Mouse (Mus musculus) hindbrain, embryonic 10.5 days (tissue): ENCODE results near the gene Sertad3. TPM values are rescaled to one million over a fixed set of nuclear protein-coding genes. Genes with fewer than 3 reads are reported as not detected.

ENCODE experiments used
- DNase-seq: peaks from one replicate; pipeline ENCODE4 v3.0.0-alpha.2; 2017; ENCODE audit warnings: low spot score
- H3K27ac ChIP-seq: fragments of 300-500 bp; sonication (generic); 2 replicates; pipeline ENCODE4 v1.5.1; 2016; ENCODE audit warnings: mild to moderate bottlenecking, moderate library complexity
- H3K27me3 ChIP-seq: fragments of 300-500 bp; sonication (generic); 2 replicates; pipeline ENCODE4 v1.6.1; 2016; ENCODE audit warnings: mild to moderate bottlenecking; ENCODE audit not compliant: poor library complexity, insufficient read depth, severe bottlenecking
- H3K36me3 ChIP-seq: fragments of 300-500 bp; sonication (generic); 2 replicates; pipeline ENCODE4 v1.6.1; 2016; ENCODE audit warnings: mild to moderate bottlenecking, moderate library complexity
- H3K4me1 ChIP-seq: fragments of 300-500 bp; sonication (generic); replicated peaks from 2 replicates; pipeline ENCODE4 v1.6.1; 2016; ENCODE audit warnings: mild to moderate bottlenecking
- H3K4me3 ChIP-seq: fragments of 300-500 bp; sonication (generic); 2 replicates; pipeline ENCODE4 v1.5.1; 2016; ENCODE audit warnings: mild to moderate bottlenecking, moderate library complexity
- H3K9me3 ChIP-seq: fragments of 300-500 bp; sonication (generic); 2 replicates; pipeline ENCODE4 v1.6.1; 2016; ENCODE audit warnings: mild to moderate bottlenecking, moderate library complexity
- WGBS: fragments of 180-500 bp; shearing (Covaris S2); methylation state at CpG from one replicate; pipeline ENCODE4 v1.1.7; 2016; 5-methylcytosine and 5-hydroxymethylcytosine counted together
- polyA plus RNA-seq: library from polyadenylated mRNA; unstranded; fragments of >200 nt; fragmentation: Nextera tagmentation; extraction: Ambion mirVana; gene quantifications from 2 replicates; pipeline ENCODE4 v1.2.1, GENCODE M21; 2016

The Sertad3 gene
- 23.0 and 24.2 TPM in 2 replicates for polyA plus RNA-seq

DNA sequence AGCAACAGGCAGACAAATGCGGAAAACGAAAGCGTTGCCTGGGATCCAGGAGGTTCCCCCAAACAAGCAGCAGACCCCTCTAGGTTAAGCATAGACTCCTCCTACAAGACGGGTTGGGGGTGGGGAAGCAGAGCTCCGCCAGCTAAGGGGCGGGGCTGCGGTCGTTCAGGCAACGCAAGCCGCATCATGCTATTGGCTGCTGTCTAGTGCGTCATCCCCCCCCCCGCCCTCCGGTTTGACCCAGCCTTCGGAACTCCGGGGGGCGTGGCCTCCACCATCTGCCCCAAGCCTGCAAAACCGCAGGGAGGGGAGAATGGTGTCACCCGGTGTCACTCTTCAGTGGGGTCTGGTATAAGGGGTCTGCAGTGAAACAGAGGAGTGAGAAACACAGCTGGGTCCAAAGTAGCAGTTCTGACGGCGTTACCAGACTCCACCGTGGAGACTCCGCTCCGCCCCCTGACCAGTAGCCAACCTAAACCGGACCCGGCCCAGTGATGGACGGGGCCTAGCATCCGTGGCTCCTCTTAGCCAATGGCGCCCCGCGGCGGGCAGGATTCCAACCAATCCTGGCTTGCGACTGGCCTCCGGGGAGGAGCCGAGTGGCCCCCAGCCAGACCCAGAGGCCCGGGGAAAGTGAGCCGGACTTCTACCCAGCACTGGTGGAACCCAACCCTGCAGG lies at the start of gene Sertad3:
Sertad3 (plus strand) TSS at position 613 of the 679 bp plus-strand sequence.
- H3K27me3 ChIP-seq: no peaks in the 10 kb centered on the region
- DNase-seq: peak; percentile 99
- peaks cover 13% of the 10 kb centered on the region for H3K4me1 ChIP-seq
- under 1% methylated on average over 36 of the region's 36 CpGs for WGBS
- H3K4me3 ChIP-seq: peak within 1 kb of the TSS; percentile 80
- H3K9me3 ChIP-seq: no peaks in the 10 kb centered on the region
- peaks cover 22% of the 10 kb centered on the region for H3K36me3 ChIP-seq
- peak within 1 kb of the TSS; percentile 91 for H3K27ac ChIP-seq

DNA sequence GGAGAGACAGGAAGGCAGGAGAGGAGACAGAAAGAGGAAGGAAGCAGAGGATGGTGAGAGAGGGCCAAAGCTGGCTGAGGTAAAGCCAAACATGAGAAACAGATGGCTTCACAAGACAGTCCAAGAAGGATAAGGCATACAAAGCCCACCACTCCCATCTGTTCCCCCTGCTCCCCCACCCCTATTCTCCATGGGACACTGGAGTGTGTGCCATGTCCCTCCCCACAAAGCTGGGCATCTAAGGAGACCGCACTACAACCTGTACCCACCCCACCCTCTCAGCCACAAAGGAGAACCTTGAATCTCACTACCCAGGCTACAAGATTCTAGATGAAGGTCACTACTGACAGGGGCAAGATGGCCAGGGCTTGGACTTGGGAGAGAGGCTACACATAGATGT lies 46.2 kb upstream of the Sertad3 start:
- Histone ChIP-seq H3K27me3 (peaks cover 3% of the 10 kb centered on the region; the same call in 1 of the 2 replicates), H3K27ac (no peak overlapping the region), H3K9me3 (peaks cover 16% of the 10 kb centered on the region), H3K36me3 (no peaks in the 10 kb centered on the region), H3K4me1 (no peaks in the 10 kb centered on the region), H3K4me3 (no peak overlapping the region)
- WGBS: 93% methylated on average over 1 of the region's 1 CpGs
- DNase-seq: no peak

- H3K9me3 ChIP-seq: peaks cover 11% of the 10 kb centered on the region
- no peak overlapping the region for H3K27ac ChIP-seq
- H3K4me1 ChIP-seq: no peaks in the 10 kb centered on the region
- 82% methylated on average over 11 of the region's 11 CpGs for WGBS
- peaks cover 7% of the 10 kb centered on the region for H3K27me3 ChIP-seq
- no peak overlapping the region for H3K4me3 ChIP-seq
- H3K36me3 ChIP-seq: no peaks in the 10 kb centered on the region
- DNase-seq: no peak
Measured at GRCm38 (mm10) chr7:27428002-27428401, 45.6 kb upstream of the Sertad3 start.

GRCm38 (mm10) chr7:27429135-27429534 lies 44.4 kb upstream of the Sertad3 start:
- 65% methylated on average over 2 of the region's 2 CpGs for WGBS
- H3K27me3 ChIP-seq: peaks cover 15% of the 10 kb centered on the region
- DNase-seq: no peak

DNA sequence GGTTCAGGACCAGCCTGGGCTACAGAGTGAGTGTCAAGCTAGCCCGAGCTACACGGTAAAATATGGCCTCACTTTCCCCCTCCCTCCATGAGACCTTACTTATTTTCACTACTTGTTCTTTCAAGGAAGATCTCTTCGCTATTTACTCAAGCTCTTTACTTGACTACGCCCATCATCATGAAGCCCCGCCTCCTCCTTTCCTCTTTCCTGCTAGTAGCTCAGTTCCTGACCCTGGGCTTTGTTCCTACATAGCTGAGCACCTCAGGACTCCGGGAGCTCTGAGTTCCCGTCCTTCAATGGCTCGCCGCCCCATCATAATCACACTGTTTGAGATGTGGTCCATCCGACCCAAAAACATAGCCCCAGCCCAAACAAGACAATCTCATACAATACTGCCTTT lies 40.2 kb upstream of the Sertad3 start:
- peaks cover 24% of the 10 kb centered on the region for H3K27me3 ChIP-seq
- H3K4me1 ChIP-seq: no peaks in the 10 kb centered on the region
- 24% methylated on average over 10 of the region's 10 CpGs for WGBS
- no peaks in the 10 kb centered on the region for H3K36me3 ChIP-seq
- peaks cover 7% of the 10 kb centered on the region for H3K9me3 ChIP-seq
- H3K4me3 ChIP-seq: no peak overlapping the region
- DNase-seq: no peak
- no peak overlapping the region for H3K27ac ChIP-seq

More at GRCm38 (mm10) chr7:27429135-27429534, 44.4 kb upstream of the Sertad3 start:
- Histone ChIP-seq H3K4me3 (no peak overlapping the region), H3K27ac (no peak overlapping the region), H3K36me3 (no peaks in the 10 kb centered on the region), H3K4me1 (no peaks in the 10 kb centered on the region), H3K9me3 (peaks cover 7% of the 10 kb centered on the region)

GRCm38 (mm10) chr7:27433794-27434193 lies 39.8 kb upstream of the Sertad3 start:
- H3K4me3 ChIP-seq: no peak overlapping the region
- peaks cover 24% of the 10 kb centered on the region for H3K27me3 ChIP-seq
- H3K27ac ChIP-seq: no peak overlapping the region
- H3K36me3 ChIP-seq: no peaks in the 10 kb centered on the region
- DNase-seq: no peak
- 14% methylated on average over 10 of the region's 10 CpGs for WGBS
- peaks cover 7% of the 10 kb centered on the region for H3K9me3 ChIP-seq
- no peaks in the 10 kb centered on the region for H3K4me1 ChIP-seq

DNA sequence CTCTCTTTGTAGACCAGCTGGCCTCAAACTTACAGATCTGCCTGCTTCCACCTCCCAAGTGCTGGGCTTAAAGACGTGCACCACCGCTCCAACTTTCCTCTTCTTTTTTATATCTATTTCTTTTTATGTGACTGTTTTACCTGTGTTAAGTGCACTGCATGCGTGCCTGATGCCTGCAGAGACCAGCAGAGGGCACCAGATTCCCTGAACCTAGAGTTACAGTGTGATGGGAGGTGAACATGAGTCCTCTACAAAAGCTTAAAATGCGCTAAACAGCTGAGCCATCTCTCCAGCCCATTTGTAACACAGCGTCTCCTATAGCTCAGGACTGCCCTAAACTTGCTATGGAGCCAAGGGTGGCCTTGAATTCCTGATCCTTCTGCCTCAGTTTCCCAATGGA lies 36.0 kb upstream of the Sertad3 start:
- Histone ChIP-seq H3K9me3 (peaks cover 8% of the 10 kb centered on the region; the same call in 1 of the 2 replicates), H3K4me1 (no peaks in the 10 kb centered on the region), H3K27ac (no peak overlapping the region), H3K4me3 (no peak overlapping the region), H3K36me3 (no peaks in the 10 kb centered on the region), H3K27me3 (peaks cover 24% of the 10 kb centered on the region)
- DNase-seq: peak; percentile 22
- WGBS: 61% methylated on average over 5 of the region's 5 CpGs

GRCm38 (mm10) chr7:27440014-27440413 lies 33.6 kb upstream of the Sertad3 start:
- Histone ChIP-seq H3K4me1 (no peaks in the 10 kb centered on the region), H3K9me3 (peaks cover 8% of the 10 kb centered on the region; the same call in 1 of the 2 replicates), H3K27me3 (peaks cover 10% of the 10 kb centered on the region), H3K4me3 (no peak overlapping the region), H3K36me3 (no peaks in the 10 kb centered on the region), H3K27ac (no peak overlapping the region)
- WGBS: 80% methylated on average over 4 of the region's 4 CpGs
- no peak for DNase-seq

DNA sequence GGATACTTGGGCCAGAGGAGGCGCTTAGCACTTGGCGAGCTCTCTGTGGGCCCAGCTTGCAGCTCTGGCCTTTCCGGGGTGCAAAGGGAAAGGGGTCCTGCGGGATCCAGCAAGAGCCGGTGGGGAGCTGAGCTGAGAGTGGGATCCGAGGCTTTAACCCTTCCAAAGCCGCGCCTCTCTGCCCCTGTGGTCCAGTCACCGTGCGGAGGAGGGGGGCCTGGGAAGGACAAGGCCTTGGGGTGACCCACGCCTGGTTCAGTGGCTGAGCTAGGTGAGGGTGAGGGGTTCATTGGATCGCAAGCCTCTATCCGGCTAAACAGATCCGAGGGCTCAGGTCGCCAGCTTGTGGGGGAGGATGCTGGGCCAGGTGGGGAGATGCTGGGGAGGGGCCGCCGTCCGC lies 27.5 kb upstream of the Sertad3 start:
- Histone ChIP-seq H3K27me3 (peaks cover 46% of the 10 kb centered on the region), H3K4me1 (peaks cover 27% of the 10 kb centered on the region), H3K27ac (peak overlapping the region; percentile 77), H3K4me3 (peak overlapping the region; percentile 65), H3K36me3 (no peaks in the 10 kb centered on the region), H3K9me3 (no peaks in the 10 kb centered on the region)
- WGBS: 3% methylated on average over 18 of the region's 18 CpGs
- peak; percentile 10 for DNase-seq

DNA sequence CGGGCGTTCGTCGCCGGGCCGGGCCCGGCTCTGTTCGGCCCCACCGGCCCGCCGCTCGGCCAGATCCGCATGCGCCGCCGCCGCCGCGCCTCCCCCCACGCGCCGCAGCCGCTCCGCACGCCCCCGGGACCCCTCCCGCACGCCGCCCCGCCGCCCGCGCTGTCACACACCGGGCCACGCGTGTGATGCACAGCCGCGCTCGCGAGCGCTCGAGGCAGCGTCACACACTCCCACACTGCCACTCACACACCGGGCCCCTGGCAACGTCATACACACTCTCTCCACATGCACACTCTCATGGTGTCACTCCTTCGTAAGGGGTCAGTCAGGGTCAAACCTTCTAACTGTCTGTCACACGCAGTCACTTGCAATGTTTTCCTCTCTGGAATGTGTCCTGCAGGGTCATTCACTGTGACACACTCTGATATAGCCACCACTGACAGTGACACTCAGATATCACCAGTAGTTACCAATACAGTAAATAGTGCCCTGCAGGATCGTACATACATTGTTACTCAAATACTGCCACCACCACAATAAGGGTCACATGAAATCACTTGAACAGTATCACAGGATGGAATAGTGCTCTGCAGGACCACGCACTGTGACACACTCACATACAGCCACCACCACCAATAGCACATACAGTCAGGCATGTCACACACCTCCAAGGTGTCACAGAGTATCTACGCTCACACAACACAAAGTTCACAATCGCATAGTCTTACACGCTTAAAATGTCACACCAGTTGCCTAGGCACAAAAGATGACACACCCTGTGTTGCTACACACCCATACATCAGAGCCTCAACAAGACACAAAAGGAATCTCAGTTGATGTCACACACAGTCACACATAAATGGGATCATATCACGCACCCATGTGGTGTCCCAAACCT lies 26.8 kb upstream of the Sertad3 start:
- peak; percentile 27 for DNase-seq

GRCm38 (mm10) chr7:27447419-27448286 lies 25.9 kb upstream of the Sertad3 start, which contains the start of the genes Sptbn4 and Blvrb:
TSS of gene Sptbn4 (minus strand) at chr7:27447686.
TSS of gene Blvrb (plus strand) at chr7:27447978.
- H3K4me3 ChIP-seq: peak within 1 kb of the TSS; percentile 65
- H3K36me3 ChIP-seq: no peaks in the 10 kb centered on the region
- no peaks in the 10 kb centered on the region for H3K9me3 ChIP-seq
- peak within 1 kb of the TSS; percentile 83 for H3K27ac ChIP-seq
- H3K4me1 ChIP-seq: peaks cover 27% of the 10 kb centered on the region
- peaks cover 46% of the 10 kb centered on the region for H3K27me3 ChIP-seq
- 1% methylated on average over 54 of the region's 54 CpGs for WGBS
- peak; percentile 99 for DNase-seq

More for the DNA sequence above, 26.8 kb upstream of the Sertad3 start:
- H3K36me3 ChIP-seq: no peaks in the 10 kb centered on the region
- H3K4me3 ChIP-seq: peak overlapping the region; percentile 65
- H3K4me1 ChIP-seq: peaks cover 27% of the 10 kb centered on the region
- peaks cover 46% of the 10 kb centered on the region for H3K27me3 ChIP-seq
- 7% methylated on average over 52 of the region's 53 CpGs for WGBS
- H3K27ac ChIP-seq: peak overlapping the region; percentile 77
- H3K9me3 ChIP-seq: no peaks in the 10 kb centered on the region
